In genomic region chr7:73595140-73595825, GRCm38 (mm10) we compare ENCODE assay signal across 8 mouse cellular contexts. TPM values are rescaled to one million over a fixed set of nuclear protein-coding genes. Genes with fewer than 3 reads are reported as not detected.
A peak's percentile ranks its signal among the peaks of the same experiment; 100 is the strongest.
DNase-seq lines count a peak whose midpoint lies in the region; ATAC-seq lines count a peak whose summit lies in the region.

No protein-coding gene starts in this region.

- H3K9ac ChIP-seq in hindbrain, embryonic 16.5 days (ENCODE audit: low read depth, low read length) = peak overlapping the region; percentile 53

- peak overlapping the region; percentile 41 for H3K4me3 ChIP-seq in hindbrain, embryonic 16.5 days (ENCODE audit: low read length)
- H3K4me3 ChIP-seq in megakaryocyte, embryonic 14.5 days (replicated peaks) = peak overlapping the region; percentile 93

- peak; percentile 97 for ATAC-seq in hindbrain, embryonic 16.5 days

- WGBS in hindbrain, embryonic 16.5 days = 2% methylated on average over 23 of the region's 23 CpGs

- DNase-seq in T-cell, adult 2 months (ENCODE audit: low spot score) = peak; percentile 92
- DNase-seq in cerebellum, postnatal 4 days (ENCODE audit: low spot score in 2 of 2) = peak; percentile 62 to 80
- DNase-seq in gastrocnemius, adult 18-20 months (ENCODE audit: low spot score) = peak; percentile 94
- DNase-seq in left cerebral cortex, adult 9 months (ENCODE audit: low spot score in 2 of 2) = peak; percentile 78 to 80
- DNase-seq in right cerebral cortex, postnatal 10 days (ENCODE audit: low spot score in 2 of 2) = peak; percentile 93 to 95
- peak; percentile 94 for DNase-seq in urinary bladder, postnatal 14 days (ENCODE audit: low spot score)

- H3K36me3 ChIP-seq in hindbrain, embryonic 16.5 days (ENCODE audit: control insufficient read depth, insufficient read depth, low read length) = no peaks in the 10 kb centered on the region
- peaks cover 5% of the 10 kb centered on the region for H3K36me3 ChIP-seq in megakaryocyte, embryonic 14.5 days (replicated peaks; ENCODE audit: low read length)

- no peaks in the 10 kb centered on the region for H3K27me3 ChIP-seq in hindbrain, embryonic 16.5 days (replicated peaks; ENCODE audit: control insufficient read depth, insufficient read depth, low read length)
- no peaks in the 10 kb centered on the region for H3K27me3 ChIP-seq in megakaryocyte, embryonic 14.5 days (replicated peaks)

- peak overlapping the region; percentile 89 for H3K27ac ChIP-seq in hindbrain, embryonic 16.5 days (ENCODE audit: low read depth, low read length)

- H3K9me3 ChIP-seq in hindbrain, embryonic 16.5 days (ENCODE audit: control insufficient read depth, low read length) = no peaks in the 10 kb centered on the region
- H3K9me3 ChIP-seq in megakaryocyte, embryonic 14.5 days = peaks cover 9% of the 10 kb centered on the region; the same call in 1 of the 2 replicates

- H3K4me1 ChIP-seq in hindbrain, embryonic 16.5 days (ENCODE audit: control insufficient read depth, insufficient read depth, low read depth, low read length) = peaks cover 31% of the 10 kb centered on the region
- peaks cover 37% of the 10 kb centered on the region for H3K4me1 ChIP-seq in megakaryocyte, embryonic 14.5 days

- H3K4me2 ChIP-seq in hindbrain, embryonic 16.5 days (ENCODE audit: low read length) = peak overlapping the region; percentile 72

RNA-seq across cellular contexts. Expression of gene Chd2, which starts 53.7 kb away (rescaled TPM):
- total RNA-seq in gastrocnemius, adult 18-20 months (2021) = 10 to 100 TPM; 29.8 to 39.6 TPM
- polyA plus RNA-seq in hindbrain, embryonic 16.5 days (2015; fragmentation: Nextera tagmentation; extraction: Ambion mirVana) = 34.0 and 35.3 TPM in 2 replicates
- 3.1 and 38.7 TPM in 2 replicates for polyA plus RNA-seq in megakaryocyte, embryonic 14.5 days (2012; ENCODE audit: insufficient read depth, low replicate concordance)

Comparison
In these comparisons a context has a peak if more than half of its experiments do, and no peak if none do; other contexts are left out.
1. Peak in every context shown above with its lines: DNase-seq, ATAC-seq, H3K4me3 ChIP-seq and H3K27ac ChIP-seq.